Mouse (Mus musculus): ENCODE data around the gene Snta1. TPM values are rescaled to one million over a fixed set of nuclear protein-coding genes. Genes with fewer than 3 reads are reported as not detected.
A peak's percentile ranks its signal among the peaks of the same experiment; 100 is the strongest.

Gene Snta1
- polyA plus RNA-seq, 1 experiment from 2014 or later = 2.6 TPM

DNA sequence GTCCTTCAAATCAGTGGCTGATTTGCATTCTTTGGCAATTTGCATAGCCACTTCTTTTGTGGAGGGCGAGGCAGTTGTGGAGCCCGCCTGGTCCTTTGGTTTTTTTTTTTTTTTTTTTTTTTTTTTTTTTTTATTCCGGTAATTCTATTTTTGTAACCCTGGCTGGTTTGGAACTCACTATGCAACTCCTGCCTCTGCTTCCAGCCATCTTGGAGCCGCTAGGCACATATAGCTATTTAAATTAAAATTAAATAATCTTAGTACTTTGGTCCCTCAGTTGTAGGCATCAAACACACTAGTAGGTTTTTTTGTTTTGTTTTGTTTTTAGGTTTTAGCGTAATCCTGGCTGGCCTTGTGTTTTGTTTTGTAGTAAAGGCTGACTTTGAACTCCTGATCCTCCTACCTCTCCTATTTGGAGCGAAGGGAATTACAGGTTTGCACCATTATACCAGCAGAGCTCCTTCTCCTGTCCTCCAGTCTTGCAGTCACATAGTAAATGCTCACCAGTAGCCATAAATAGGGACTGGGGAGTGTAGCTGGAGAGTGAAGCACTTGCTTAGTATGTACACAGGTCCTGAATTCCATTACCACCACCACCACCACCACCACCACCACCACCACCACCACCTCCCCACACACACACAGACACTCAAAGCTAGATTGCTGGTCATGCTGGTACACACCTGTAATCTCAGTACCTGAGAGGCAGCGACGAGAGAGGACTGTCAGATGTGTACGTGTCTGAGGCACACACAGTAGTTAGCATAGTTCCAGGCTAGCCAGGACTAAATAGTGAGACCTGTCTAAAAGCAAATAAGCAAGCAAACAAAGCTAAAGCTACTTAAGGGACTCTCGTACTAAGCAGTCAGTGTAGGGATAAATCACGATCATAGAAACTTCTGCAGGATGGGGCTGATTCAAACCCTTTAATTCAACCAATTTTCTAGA is 19.3 kb upstream of the Snta1 start:
- Histone ChIP-seq H3K36me3 (ENCODE audit: control insufficient read depth, insufficient read depth, low read length) (no peaks in the 10 kb centered on the region), H3K27me3 (replicated peaks; ENCODE audit: control insufficient read depth, insufficient read depth, low read length) (no peaks in the 10 kb centered on the region), H3K4me3 (ENCODE audit: low read depth, low read length) (peak overlapping the region; percentile 31), H3K4me1 (ENCODE audit: control insufficient read depth, insufficient read depth, low read length) (peaks cover 10% of the 10 kb centered on the region), H3K27ac (ENCODE audit: low read depth, low read length) (peak overlapping the region; percentile 97), H3K4me2 (ENCODE audit: low read length) (peak overlapping the region; percentile 54), H3K9me3 (replicated peaks; ENCODE audit: control insufficient read depth, low read length) (no peaks in the 10 kb centered on the region), H3K9ac (ENCODE audit: low read length) (peak overlapping the region; percentile 67)
- no peak for DNase-seq (ENCODE audit: low spot score)
- no peak for ATAC-seq
- WGBS = 28% methylated on average over 11 of the region's 11 CpGs

DNA sequence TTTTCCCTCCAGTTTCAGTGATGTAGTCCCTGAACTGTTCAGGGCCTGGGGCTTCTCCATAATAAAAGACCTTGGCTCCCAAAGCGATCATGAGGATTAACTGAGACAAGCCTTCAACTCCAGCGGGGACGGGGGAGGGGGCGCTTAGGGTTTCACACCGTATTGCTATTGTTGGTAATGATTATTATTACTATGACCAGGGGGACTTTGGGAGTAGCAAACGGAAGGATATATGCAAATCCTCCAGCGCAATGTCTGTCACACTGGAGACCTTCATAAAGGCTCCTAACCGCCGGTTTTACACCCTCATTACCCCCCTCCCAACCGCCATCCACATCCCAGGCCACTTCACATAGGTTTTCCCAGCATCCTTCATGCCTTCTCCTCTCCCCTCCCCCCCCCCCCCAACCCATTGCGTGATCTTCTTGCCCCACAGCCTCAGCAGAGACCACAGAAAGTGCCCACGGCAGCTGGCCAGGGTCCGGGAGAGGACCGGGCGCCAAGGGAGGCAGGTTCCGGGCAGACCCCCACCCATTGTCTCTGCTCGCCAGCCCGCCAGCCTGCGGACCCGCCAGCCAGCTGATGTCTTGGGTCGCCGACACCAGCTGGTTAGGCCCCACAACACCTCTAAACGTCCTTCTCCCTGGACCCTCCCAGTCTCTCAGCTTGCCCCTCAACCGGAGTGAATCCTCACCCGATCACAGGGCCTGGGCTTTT is 18.4 kb upstream of the Snta1 start:
- peak overlapping the region; percentile 67 for H3K9ac ChIP-seq (ENCODE audit: low read length)
- peak; percentile 91 for DNase-seq (ENCODE audit: low spot score)
- H3K4me1 ChIP-seq (ENCODE audit: control insufficient read depth, insufficient read depth, low read length) = peaks cover 14% of the 10 kb centered on the region
- no peaks in the 10 kb centered on the region for H3K9me3 ChIP-seq (replicated peaks; ENCODE audit: control insufficient read depth, low read length)
- H3K36me3 ChIP-seq (ENCODE audit: control insufficient read depth, insufficient read depth, low read length) = no peaks in the 10 kb centered on the region
- no peaks in the 10 kb centered on the region for H3K27me3 ChIP-seq (replicated peaks; ENCODE audit: control insufficient read depth, insufficient read depth, low read length)
- under 1% methylated on average over 25 of the region's 25 CpGs for WGBS
- peak overlapping the region; percentile 97 for H3K27ac ChIP-seq (ENCODE audit: low read depth, low read length)
- peak overlapping the region; percentile 31 for H3K4me3 ChIP-seq (ENCODE audit: low read depth, low read length)
- peak overlapping the region; percentile 54 for H3K4me2 ChIP-seq (ENCODE audit: low read length)
- peak; percentile 90 for ATAC-seq

DNA sequence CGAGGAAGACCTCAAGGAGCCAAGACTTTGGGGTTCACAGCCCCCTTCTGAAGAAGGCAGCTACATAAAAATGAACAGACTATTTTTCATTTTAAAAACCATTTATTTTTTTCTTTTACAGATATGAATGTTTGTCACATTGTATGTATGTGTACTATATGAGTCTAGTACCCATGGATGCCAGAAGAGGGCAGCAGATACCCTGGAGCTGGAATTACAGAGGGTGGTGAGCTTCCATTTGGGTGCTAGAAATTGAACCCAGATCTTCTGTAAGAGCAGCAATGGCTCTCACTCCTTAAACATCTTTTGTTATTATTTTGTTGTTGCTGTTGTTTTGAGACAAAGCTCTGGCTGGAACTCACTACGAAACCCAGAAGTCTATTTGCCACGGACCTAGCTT is 17.6 kb upstream of the Snta1 start:
- Histone ChIP-seq H3K27me3 (replicated peaks; ENCODE audit: control insufficient read depth, insufficient read depth, low read length) (no peaks in the 10 kb centered on the region), H3K4me1 (ENCODE audit: control insufficient read depth, insufficient read depth, low read length) (peaks cover 14% of the 10 kb centered on the region), H3K4me3 (ENCODE audit: low read depth, low read length) (no peak overlapping the region), H3K27ac (ENCODE audit: low read depth, low read length) (peak overlapping the region; percentile 97; the same call in 1 of the 2 replicates), H3K36me3 (ENCODE audit: control insufficient read depth, insufficient read depth, low read length) (no peaks in the 10 kb centered on the region), H3K4me2 (ENCODE audit: low read length) (no peak overlapping the region), H3K9me3 (replicated peaks; ENCODE audit: control insufficient read depth, low read length) (no peaks in the 10 kb centered on the region), H3K9ac (ENCODE audit: low read length) (no peak overlapping the region)
- DNase-seq (ENCODE audit: low spot score) = no peak
- 87% methylated on average over 3 of the region's 3 CpGs for WGBS
- no peak for ATAC-seq

DNA sequence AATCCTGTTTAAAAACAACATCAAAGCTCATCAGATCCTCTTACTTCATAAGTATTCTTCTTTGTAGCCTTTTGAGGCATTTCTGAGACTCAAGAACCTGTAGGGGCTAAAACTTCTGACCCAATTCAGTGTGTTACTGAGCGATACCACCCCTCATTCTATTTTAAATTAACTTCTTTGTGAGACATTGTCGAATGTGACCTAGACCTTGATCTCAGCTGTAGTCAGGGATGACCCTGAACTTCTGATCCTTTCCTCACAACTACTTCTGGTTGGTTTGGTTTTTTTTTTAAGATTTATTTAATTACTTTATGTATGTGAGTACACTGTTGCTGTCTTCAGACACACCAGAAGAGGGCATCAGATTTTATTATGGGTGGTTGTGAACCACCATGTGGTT is 15.6 kb upstream of the Snta1 start:
- ATAC-seq (no peak), DNase-seq (ENCODE audit: low spot score) (no peak)
- Histone ChIP-seq H3K4me1 (ENCODE audit: control insufficient read depth, insufficient read depth, low read length) (peaks cover 14% of the 10 kb centered on the region), H3K36me3 (ENCODE audit: control insufficient read depth, insufficient read depth, low read length) (no peaks in the 10 kb centered on the region), H3K4me2 (ENCODE audit: low read length) (no peak overlapping the region), H3K9me3 (replicated peaks; ENCODE audit: control insufficient read depth, low read length) (no peaks in the 10 kb centered on the region), H3K27ac (ENCODE audit: low read depth, low read length) (no peak overlapping the region), H3K27me3 (replicated peaks; ENCODE audit: control insufficient read depth, insufficient read depth, low read length) (no peaks in the 10 kb centered on the region), H3K4me3 (ENCODE audit: low read depth, low read length) (no peak overlapping the region), H3K9ac (ENCODE audit: low read length) (no peak overlapping the region)
- WGBS = 92% methylated on average over 2 of the region's 2 CpGs

DNA sequence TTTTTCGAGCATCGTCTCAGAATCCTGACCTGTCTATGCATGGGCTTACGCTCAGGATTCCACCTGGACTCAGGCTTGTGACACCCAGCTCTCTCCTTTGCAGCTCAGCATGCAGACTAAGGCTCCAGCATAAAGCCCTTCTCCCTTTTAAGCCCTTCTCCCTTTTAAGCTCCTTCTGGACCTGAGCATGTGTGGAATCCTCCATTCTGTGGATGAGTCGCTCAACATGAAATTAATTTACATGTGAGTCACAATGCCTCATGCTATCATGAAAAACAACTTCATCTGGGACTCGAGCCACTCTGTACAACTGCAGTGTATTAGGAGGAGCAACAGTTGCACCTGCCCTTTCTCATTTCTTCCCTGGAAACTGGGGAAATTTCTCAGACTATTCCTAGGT is 14.3 kb upstream of the Snta1 start:
- no peaks in the 10 kb centered on the region for H3K27me3 ChIP-seq (replicated peaks; ENCODE audit: control insufficient read depth, insufficient read depth, low read length)
- ATAC-seq = no peak
- no peak overlapping the region for H3K9ac ChIP-seq (ENCODE audit: low read length)
- H3K36me3 ChIP-seq (ENCODE audit: control insufficient read depth, insufficient read depth, low read length) = no peaks in the 10 kb centered on the region
- H3K27ac ChIP-seq (ENCODE audit: low read depth, low read length) = peak overlapping the region; percentile 85
- 62% methylated on average over 5 of the region's 5 CpGs for WGBS
- no peak overlapping the region for H3K4me3 ChIP-seq (ENCODE audit: low read depth, low read length)
- H3K4me1 ChIP-seq (ENCODE audit: control insufficient read depth, insufficient read depth, low read length) = peaks cover 6% of the 10 kb centered on the region
- no peaks in the 10 kb centered on the region for H3K9me3 ChIP-seq (replicated peaks; ENCODE audit: control insufficient read depth, low read length)
- no peak for DNase-seq (ENCODE audit: low spot score)
- no peak overlapping the region for H3K4me2 ChIP-seq (ENCODE audit: low read length)

DNA sequence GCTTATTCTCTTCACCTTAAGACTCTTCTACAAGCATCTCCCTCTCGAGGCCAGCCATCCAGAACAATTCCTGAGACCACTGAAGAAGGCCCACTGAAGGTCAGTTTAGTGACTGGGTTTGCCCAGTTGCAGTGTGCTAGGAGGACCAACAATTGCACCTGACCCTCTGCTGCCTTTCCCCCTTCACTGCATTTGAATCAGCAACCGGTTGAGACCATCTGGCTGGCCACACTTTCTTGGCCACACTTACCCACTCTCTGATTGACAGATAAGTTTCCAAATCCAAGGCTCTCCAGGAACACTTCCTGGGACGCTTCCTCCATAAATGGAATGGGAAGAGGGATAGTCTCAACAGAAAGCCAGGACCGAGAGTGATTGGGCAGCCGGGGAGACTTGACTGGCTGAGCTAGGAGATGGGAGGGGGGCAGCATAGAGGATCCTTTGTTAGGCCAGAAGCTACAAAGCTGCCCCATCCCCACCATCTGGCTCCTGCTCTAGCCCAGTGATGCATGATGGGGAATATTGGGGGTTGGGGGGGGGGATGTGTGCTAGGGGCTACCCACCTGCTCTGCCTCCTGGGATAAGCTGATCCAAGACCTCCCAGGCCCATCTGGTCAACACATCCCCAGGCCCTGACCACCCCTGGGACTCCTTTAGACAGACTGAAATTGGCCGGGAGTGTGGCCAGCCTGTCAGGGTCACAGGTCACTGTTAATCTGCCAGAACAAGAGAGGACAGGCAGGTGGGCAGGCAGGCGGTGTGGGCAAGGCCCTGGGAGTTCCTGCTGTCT is 13.2 kb upstream of the Snta1 start:
- 17% methylated on average over 7 of the region's 7 CpGs for WGBS
- Histone ChIP-seq H3K9me3 (replicated peaks; ENCODE audit: control insufficient read depth, low read length) (no peaks in the 10 kb centered on the region), H3K4me1 (ENCODE audit: control insufficient read depth, insufficient read depth, low read length) (peaks cover 4% of the 10 kb centered on the region), H3K4me3 (ENCODE audit: low read depth, low read length) (no peak overlapping the region), H3K9ac (ENCODE audit: low read length) (no peak overlapping the region; the same call in 1 of the 2 replicates), H3K27me3 (replicated peaks; ENCODE audit: control insufficient read depth, insufficient read depth, low read length) (no peaks in the 10 kb centered on the region), H3K36me3 (ENCODE audit: control insufficient read depth, insufficient read depth, low read length) (no peaks in the 10 kb centered on the region), H3K4me2 (ENCODE audit: low read length) (no peak overlapping the region), H3K27ac (ENCODE audit: low read depth, low read length) (peak overlapping the region; percentile 85)
- DNase-seq (ENCODE audit: low spot score) = peak; percentile 88
- peak; percentile 81 for ATAC-seq

DNA sequence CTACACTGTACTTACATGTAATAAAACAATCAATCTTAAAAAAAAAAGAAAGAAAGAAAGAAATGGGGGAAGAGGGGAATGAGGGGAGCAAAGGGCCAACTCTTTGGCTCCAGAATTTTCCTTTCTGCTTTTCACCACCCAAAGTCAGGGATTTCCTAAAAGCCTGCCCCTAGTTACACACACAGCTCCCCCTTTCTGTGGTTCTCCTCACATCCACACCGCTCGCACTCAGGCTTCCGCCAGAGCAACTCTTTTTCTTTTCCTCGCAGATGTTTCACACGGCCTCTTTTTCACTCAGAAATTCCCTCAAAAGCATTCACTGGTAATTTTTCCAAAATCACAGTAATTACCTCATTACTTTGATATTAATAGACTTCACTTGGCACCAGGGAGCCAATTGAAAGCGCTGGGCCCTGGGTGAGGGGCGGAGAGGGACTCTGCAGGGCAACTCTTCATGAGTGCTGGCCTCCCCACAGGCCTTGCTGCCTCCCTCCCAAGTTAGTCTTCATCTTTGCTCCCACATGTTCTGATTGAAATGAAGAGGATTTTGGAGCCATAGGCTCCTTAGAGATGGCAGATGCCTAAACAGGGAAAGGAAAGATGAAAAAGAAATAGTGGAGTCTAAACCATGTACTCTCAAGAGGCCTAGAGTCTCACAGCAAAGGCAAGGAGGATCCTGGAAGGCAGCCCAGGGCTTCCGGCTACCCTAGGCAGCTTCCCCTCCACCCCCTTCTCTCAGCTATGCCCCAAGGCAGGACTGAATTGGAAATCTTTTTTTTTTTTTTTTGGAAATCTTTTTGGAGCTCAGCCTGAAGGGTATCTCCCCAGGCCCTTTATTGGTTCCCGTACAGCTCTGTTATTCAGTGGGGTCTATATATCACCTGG is 12.0 kb upstream of the Snta1 start:
- peak; percentile 24; the same call in 1 of the 2 replicates for ATAC-seq
- peaks cover 4% of the 10 kb centered on the region for H3K4me1 ChIP-seq (ENCODE audit: control insufficient read depth, insufficient read depth, low read length)
- no peaks in the 10 kb centered on the region for H3K9me3 ChIP-seq (replicated peaks; ENCODE audit: control insufficient read depth, low read length)
- H3K27me3 ChIP-seq (replicated peaks; ENCODE audit: control insufficient read depth, insufficient read depth, low read length) = no peaks in the 10 kb centered on the region
- DNase-seq (ENCODE audit: low spot score) = peak; percentile 79
- 29% methylated on average over 9 of the region's 9 CpGs for WGBS
- no peak overlapping the region for H3K9ac ChIP-seq (ENCODE audit: low read length)
- H3K27ac ChIP-seq (ENCODE audit: low read depth, low read length) = peak overlapping the region; percentile 67
- H3K4me2 ChIP-seq (ENCODE audit: low read length) = no peak overlapping the region
- no peak overlapping the region for H3K4me3 ChIP-seq (ENCODE audit: low read depth, low read length)
- no peaks in the 10 kb centered on the region for H3K36me3 ChIP-seq (ENCODE audit: control insufficient read depth, insufficient read depth, low read length)

DNA sequence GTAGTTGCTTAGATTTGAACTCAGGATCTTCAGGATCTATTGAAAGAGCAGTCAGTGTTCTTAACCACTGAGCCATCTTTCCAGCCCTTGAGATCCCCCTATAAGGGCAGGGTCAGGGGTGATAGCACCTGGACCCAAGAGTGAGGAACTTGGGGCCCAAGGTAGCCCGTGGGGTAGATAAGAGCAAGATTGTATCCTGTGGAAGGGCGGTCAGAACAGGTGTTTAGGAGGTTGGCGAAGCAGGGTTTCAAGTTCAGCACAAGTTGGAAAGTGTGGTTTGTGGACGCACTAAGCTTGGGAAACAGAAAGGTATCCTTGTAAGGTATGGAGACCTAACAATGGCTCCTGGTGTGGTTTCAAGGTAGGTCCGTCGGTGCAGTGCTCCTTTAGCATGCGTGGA is 10.1 kb upstream of the Snta1 start:
- Histone ChIP-seq H3K4me1 (ENCODE audit: control insufficient read depth, insufficient read depth, low read length) (peaks cover 4% of the 10 kb centered on the region), H3K36me3 (ENCODE audit: control insufficient read depth, insufficient read depth, low read length) (no peaks in the 10 kb centered on the region), H3K27ac (ENCODE audit: low read depth, low read length) (no peak overlapping the region), H3K4me2 (ENCODE audit: low read length) (no peak overlapping the region), H3K4me3 (ENCODE audit: low read depth, low read length) (no peak overlapping the region), H3K9me3 (replicated peaks; ENCODE audit: control insufficient read depth, low read length) (no peaks in the 10 kb centered on the region), H3K9ac (ENCODE audit: low read length) (no peak overlapping the region), H3K27me3 (replicated peaks; ENCODE audit: control insufficient read depth, insufficient read depth, low read length) (no peaks in the 10 kb centered on the region)
- no peak for ATAC-seq
- no peak for DNase-seq (ENCODE audit: low spot score)
- 89% methylated on average over 7 of the region's 7 CpGs for WGBS

Data from forebrain, embryonic 14.5 days (tissue).